Mouse (Mus musculus): ENCODE results near the gene Etv2. TPM values are rescaled to one million over a fixed set of nuclear protein-coding genes. Genes with fewer than 3 reads are reported as not detected.

Etv2 gene
- not detected in 2 replicates for polyA plus RNA-seq (2015; fragmentation: Nextera tagmentation; extraction: Ambion mirVana)

DNA sequence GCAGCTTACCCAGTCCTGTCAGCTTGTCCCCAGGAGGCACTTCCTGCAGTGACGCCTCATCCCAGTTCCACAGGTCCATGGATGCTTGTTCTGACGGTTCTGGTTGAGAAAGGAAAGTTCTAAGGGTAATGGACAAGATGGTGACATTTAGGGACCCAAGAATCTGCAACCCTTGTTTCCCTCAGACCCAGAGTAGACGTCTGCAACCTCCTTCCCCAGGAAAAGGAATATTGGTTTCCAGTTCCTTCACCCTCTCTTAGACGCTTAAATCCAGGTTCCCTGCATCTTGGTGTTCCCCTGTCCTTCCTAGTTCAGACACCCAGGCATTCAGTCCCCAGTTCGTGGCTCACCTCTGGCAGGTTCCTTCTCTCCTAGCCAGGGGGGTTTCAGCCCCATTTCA is at the start of gene Etv2:
Etv2 (minus strand) TSS at position 101 of the 400 bp plus-strand sequence.
- Histone ChIP-seq H3K36me3 (ENCODE audit: control insufficient read depth, insufficient read depth) (no peaks in the 10 kb centered on the region), H3K4me3 (ENCODE audit: low read depth, low read length) (no peak within 1 kb of the TSS), H3K27me3 (ENCODE audit: control insufficient read depth, insufficient read depth, low read depth, low read length) (peaks cover 49% of the 10 kb centered on the region), H3K27ac (ENCODE audit: low read length) (no peak within 1 kb of the TSS), H3K4me2 (ENCODE audit: low read depth, low read length) (peak within 1 kb of the TSS; percentile 17; the same call in 1 of the 2 replicates), H3K9me3 (replicated peaks; ENCODE audit: control insufficient read depth, low read length) (no peaks in the 10 kb centered on the region), H3K9ac (ENCODE audit: low read depth, low read length) (no peak within 1 kb of the TSS), H3K4me1 (ENCODE audit: control insufficient read depth, low read depth, low read length) (no peaks in the 10 kb centered on the region; the same call in 1 of the 2 replicates)
- no peak for ATAC-seq (ENCODE audit: low read depth)
- WGBS (ENCODE audit: insufficient replicate concordance), result 8% methylated on average over 5 of the region's 5 CpGs

DNA sequence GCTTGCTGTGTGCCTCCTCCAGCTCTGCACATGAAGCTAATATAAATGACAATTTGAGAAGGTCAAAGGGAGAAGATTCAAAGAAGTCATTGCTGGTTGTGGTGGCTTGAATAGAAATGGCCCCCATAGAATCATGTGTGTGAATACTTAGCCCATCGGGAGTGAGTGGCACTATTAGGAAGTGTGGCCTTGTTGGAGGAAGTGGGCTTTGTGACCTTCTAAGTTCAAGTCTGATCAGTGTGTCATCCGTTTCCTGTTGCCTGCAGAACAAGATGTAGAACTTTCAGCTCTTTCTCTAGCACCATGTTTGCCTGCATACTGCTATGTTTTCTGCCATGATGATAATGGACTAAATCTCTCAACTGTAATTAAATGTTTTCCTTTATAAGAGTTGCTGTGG is 47.8 kb upstream of the Etv2 start:
- H3K4me3 ChIP-seq (ENCODE audit: low read depth, low read length), result no peak overlapping the region
- ATAC-seq (ENCODE audit: low read depth), result no peak
- H3K36me3 ChIP-seq (ENCODE audit: control insufficient read depth, insufficient read depth), result no peaks in the 10 kb centered on the region
- H3K27me3 ChIP-seq (ENCODE audit: control insufficient read depth, insufficient read depth, low read depth, low read length), result no peaks in the 10 kb centered on the region
- no peak overlapping the region for H3K4me2 ChIP-seq (ENCODE audit: low read depth, low read length)
- no peak overlapping the region for H3K9ac ChIP-seq (ENCODE audit: low read depth, low read length)
- no peaks in the 10 kb centered on the region for H3K4me1 ChIP-seq (ENCODE audit: control insufficient read depth, low read depth, low read length)
- no peaks in the 10 kb centered on the region for H3K9me3 ChIP-seq (replicated peaks; ENCODE audit: control insufficient read depth, low read length)
- no peak overlapping the region for H3K27ac ChIP-seq (ENCODE audit: low read length)
- WGBS (ENCODE audit: insufficient replicate concordance), result 16% methylated on average over 2 of the region's 2 CpGs

DNA sequence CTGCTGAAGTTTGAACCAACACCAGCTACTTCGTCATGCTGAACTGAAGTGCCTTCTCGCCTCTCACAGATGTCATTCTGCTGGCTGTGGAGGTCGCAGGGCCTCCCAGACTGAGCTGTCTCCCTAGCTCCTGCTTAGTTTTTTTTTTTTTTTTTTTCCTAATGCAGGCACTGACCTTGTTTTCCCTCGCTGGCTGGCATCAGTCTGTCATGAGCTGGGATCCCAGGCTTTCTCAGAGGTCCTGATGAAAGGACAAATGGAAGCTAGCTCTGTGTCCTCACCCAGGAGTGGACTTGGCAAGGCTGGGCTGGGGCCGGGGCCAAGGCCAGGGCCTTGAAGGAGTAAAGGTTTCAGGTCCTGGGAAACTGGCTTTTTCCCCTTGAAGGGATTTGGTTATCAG is 46.2 kb upstream of the Etv2 start:
- ATAC-seq (ENCODE audit: low read depth), result no peak
- H3K27ac ChIP-seq (ENCODE audit: low read length), result no peak overlapping the region
- no peaks in the 10 kb centered on the region for H3K4me1 ChIP-seq (ENCODE audit: control insufficient read depth, low read depth, low read length)
- H3K9ac ChIP-seq (ENCODE audit: low read depth, low read length), result no peak overlapping the region
- H3K36me3 ChIP-seq (ENCODE audit: control insufficient read depth, insufficient read depth), result no peaks in the 10 kb centered on the region
- H3K9me3 ChIP-seq (replicated peaks; ENCODE audit: control insufficient read depth, low read length), result no peaks in the 10 kb centered on the region
- no peak overlapping the region for H3K4me2 ChIP-seq (ENCODE audit: low read depth, low read length)
- no peak overlapping the region for H3K4me3 ChIP-seq (ENCODE audit: low read depth, low read length)
- H3K27me3 ChIP-seq (ENCODE audit: control insufficient read depth, insufficient read depth, low read depth, low read length), result no peaks in the 10 kb centered on the region
- 68% methylated on average over 5 of the region's 5 CpGs for WGBS (ENCODE audit: insufficient replicate concordance)

DNA sequence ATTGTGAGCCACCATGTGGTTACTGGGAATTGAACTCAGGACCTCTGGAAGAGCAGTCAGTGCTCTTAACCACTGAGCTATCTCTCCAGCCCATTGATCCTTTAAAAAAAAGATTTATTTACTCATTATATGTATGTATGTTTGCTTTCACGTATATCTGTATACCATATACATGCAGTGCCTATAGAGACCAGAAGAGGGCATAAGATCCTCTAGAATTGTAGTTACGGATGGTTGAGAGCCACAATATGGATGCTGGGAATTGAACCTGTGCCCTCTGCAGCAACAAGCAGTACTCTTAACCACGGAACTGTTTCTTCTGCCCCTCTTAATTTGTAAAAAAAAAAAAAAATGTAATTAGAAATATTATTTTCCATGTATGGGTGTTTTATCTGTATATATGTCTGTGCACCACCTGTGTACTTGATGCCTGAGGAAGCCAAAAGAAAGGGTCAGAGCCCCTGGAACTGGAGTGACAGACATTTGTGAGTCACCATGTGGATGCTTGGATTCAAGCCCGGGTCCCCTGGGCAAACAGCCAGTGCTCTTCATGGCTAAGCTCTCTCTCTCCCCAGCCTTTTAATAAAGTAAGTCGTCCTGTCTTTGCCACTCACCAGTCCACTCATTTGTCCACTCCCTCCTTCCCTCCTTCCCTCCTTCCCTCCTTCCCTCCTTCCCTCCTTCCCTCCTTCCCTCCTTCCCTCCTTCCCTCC is 42.8 kb upstream of the Etv2 start:
- Histone ChIP-seq H3K4me2 (ENCODE audit: low read depth, low read length) (no peak overlapping the region), H3K9me3 (replicated peaks; ENCODE audit: control insufficient read depth, low read length) (no peaks in the 10 kb centered on the region), H3K4me1 (ENCODE audit: control insufficient read depth, low read depth, low read length) (no peaks in the 10 kb centered on the region), H3K36me3 (ENCODE audit: control insufficient read depth, insufficient read depth) (no peaks in the 10 kb centered on the region), H3K4me3 (ENCODE audit: low read depth, low read length) (no peak overlapping the region), H3K9ac (ENCODE audit: low read depth, low read length) (no peak overlapping the region), H3K27ac (ENCODE audit: low read length) (no peak overlapping the region), H3K27me3 (ENCODE audit: control insufficient read depth, insufficient read depth, low read depth, low read length) (no peaks in the 10 kb centered on the region)
- no peak for ATAC-seq (ENCODE audit: low read depth)
- WGBS (ENCODE audit: insufficient replicate concordance), result 54% methylated on average over 5 of the region's 5 CpGs

DNA sequence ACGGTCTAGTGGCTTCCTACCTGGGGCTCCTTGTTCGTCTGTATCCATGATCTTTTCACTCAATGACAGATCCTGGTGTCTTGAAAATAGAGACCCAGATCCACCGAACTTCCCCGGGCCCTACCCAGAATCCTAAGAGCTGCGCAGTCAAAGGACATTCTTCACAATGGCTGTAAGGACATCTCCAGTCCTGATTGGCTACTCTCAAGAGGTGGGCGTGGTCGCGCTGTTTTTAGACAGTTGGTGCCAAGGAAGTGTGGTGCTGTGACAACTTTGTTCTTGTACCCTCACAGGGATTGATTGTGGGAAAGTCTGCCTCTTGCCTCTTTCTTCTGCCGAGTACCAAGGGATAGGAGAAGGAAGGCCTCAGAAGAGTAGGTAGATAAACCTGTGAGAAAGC is 35.8 kb upstream of the Etv2 start, which contains the start of gene Pmis2:
Pmis2 (minus strand) TSS at position 126 of the 400 bp plus-strand sequence.
- WGBS (ENCODE audit: insufficient replicate concordance), result 60% methylated on average over 9 of the region's 9 CpGs
- no peak within 1 kb of the TSS for H3K27ac ChIP-seq (ENCODE audit: low read length)
- no peaks in the 10 kb centered on the region for H3K27me3 ChIP-seq (ENCODE audit: control insufficient read depth, insufficient read depth, low read depth, low read length)
- no peak within 1 kb of the TSS for H3K4me3 ChIP-seq (ENCODE audit: low read depth, low read length)
- H3K9ac ChIP-seq (ENCODE audit: low read depth, low read length), result no peak within 1 kb of the TSS
- H3K4me2 ChIP-seq (ENCODE audit: low read depth, low read length), result no peak within 1 kb of the TSS
- no peaks in the 10 kb centered on the region for H3K4me1 ChIP-seq (ENCODE audit: control insufficient read depth, low read depth, low read length)
- no peaks in the 10 kb centered on the region for H3K9me3 ChIP-seq (replicated peaks; ENCODE audit: control insufficient read depth, low read length)
- no peak for ATAC-seq (ENCODE audit: low read depth)
- no peaks in the 10 kb centered on the region for H3K36me3 ChIP-seq (ENCODE audit: control insufficient read depth, insufficient read depth)

DNA sequence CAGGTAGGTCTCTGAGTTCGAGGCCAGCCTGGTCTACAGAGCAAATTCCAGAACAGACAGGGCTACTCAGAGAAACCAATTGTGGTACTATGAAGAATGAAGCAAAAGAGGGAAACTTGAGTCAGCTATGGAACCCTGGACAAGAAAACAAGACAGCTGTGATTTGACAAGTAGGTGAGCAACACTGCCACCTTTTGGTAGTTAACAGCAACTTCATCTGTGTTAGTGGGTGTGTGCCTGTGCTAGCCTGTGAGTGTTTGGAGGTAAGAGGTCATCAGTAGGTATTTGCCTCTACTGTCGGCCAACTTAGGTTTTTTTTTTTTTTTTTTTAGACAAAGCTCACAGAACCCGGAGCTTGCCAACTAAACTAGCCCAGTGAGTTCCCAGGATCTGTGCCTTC is 33.6 kb upstream of the Etv2 start:
- Histone ChIP-seq H3K4me1 (ENCODE audit: control insufficient read depth, low read depth, low read length) (peaks cover 7% of the 10 kb centered on the region), H3K27ac (ENCODE audit: low read length) (no peak overlapping the region), H3K4me2 (ENCODE audit: low read depth, low read length) (no peak overlapping the region), H3K9me3 (replicated peaks; ENCODE audit: control insufficient read depth, low read length) (no peaks in the 10 kb centered on the region), H3K36me3 (ENCODE audit: control insufficient read depth, insufficient read depth) (no peaks in the 10 kb centered on the region), H3K9ac (ENCODE audit: low read depth, low read length) (no peak overlapping the region), H3K27me3 (ENCODE audit: control insufficient read depth, insufficient read depth, low read depth, low read length) (no peaks in the 10 kb centered on the region), H3K4me3 (ENCODE audit: low read depth, low read length) (no peak overlapping the region)
- ATAC-seq (ENCODE audit: low read depth), result no peak
- WGBS (ENCODE audit: insufficient replicate concordance), result 25% methylated on average over 3 of the region's 3 CpGs

DNA sequence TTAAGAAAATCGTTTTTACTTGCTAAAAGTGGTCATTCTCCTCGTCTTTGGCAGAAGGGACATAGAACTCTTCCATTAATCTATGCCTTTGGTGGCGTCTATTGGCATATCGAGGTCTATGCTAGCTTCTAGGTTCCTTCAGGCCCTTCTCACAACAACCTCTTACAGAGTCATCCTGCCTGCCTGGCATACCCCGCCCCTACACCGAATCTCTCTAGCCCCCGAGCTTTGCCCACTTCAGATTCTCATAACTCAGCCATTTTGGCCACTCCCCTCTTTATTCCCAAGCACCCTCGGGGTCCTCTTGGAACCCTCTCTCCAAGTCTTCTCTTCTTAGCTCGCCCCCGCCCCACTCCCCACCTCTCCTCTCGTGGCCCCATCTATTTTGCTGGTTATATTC is 29.7 kb upstream of the Etv2 start:
- Histone ChIP-seq H3K27me3 (ENCODE audit: control insufficient read depth, insufficient read depth, low read depth, low read length) (no peaks in the 10 kb centered on the region), H3K9me3 (replicated peaks; ENCODE audit: control insufficient read depth, low read length) (no peaks in the 10 kb centered on the region), H3K4me3 (ENCODE audit: low read depth, low read length) (peak overlapping the region; percentile 87), H3K27ac (ENCODE audit: low read length) (no peak overlapping the region), H3K4me1 (ENCODE audit: control insufficient read depth, low read depth, low read length) (peaks cover 12% of the 10 kb centered on the region), H3K9ac (ENCODE audit: low read depth, low read length) (peak overlapping the region; percentile 89), H3K36me3 (ENCODE audit: control insufficient read depth, insufficient read depth) (peaks cover 14% of the 10 kb centered on the region), H3K4me2 (ENCODE audit: low read depth, low read length) (peak overlapping the region; percentile 95)
- WGBS (ENCODE audit: insufficient replicate concordance), result 5% methylated on average over 11 of the region's 11 CpGs
- 0 out of 2 replicates have a peak, but pooled peaks have one; percentile 14 for ATAC-seq (ENCODE audit: low read depth)

DNA sequence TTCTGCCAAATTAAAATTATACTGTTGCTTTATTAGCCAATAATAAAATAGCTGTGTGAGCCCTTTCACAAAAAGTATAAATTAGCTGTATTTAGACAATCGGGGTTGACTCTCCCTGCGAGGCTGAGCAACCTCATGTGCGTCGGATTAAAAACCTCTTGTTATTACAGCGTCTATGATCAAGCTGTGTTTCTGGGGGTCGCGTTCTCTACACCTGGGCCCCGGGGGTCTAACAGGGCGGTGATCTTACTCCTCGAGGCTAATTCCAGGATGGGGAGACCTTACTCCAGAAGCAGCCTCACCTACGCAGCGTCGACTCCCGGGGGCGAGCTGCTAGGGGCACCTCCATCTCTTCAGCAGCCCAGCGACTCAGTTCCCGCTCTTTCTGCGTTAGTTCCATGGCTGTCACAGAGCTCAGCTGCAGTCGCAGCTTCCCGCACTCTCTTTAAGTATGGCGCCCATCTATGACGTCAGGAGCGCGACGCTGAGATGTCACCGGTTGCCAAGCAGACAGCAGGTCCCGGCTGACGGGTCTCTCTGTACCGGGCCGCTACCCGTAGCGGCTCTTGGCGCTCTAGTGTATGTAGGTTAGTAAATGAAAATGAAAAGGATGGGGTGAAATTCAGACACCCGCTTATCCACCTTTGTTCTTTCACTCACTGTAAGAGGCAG is 29.0 kb upstream of the Etv2 start, which contains the start of gene Haus5:
Haus5 (minus strand) TSS at position 466 of the 672 bp plus-strand sequence.
- Histone ChIP-seq H3K27me3 (ENCODE audit: control insufficient read depth, insufficient read depth, low read depth, low read length) (no peaks in the 10 kb centered on the region), H3K4me1 (ENCODE audit: control insufficient read depth, low read depth, low read length) (peaks cover 12% of the 10 kb centered on the region), H3K4me3 (ENCODE audit: low read depth, low read length) (peak within 1 kb of the TSS; percentile 87), H3K4me2 (ENCODE audit: low read depth, low read length) (peak within 1 kb of the TSS; percentile 95), H3K9me3 (replicated peaks; ENCODE audit: control insufficient read depth, low read length) (no peaks in the 10 kb centered on the region), H3K9ac (ENCODE audit: low read depth, low read length) (peak within 1 kb of the TSS; percentile 89), H3K27ac (ENCODE audit: low read length) (peak within 1 kb of the TSS; percentile 73), H3K36me3 (ENCODE audit: control insufficient read depth, insufficient read depth) (peaks cover 16% of the 10 kb centered on the region)
- under 1% methylated on average over 34 of the region's 34 CpGs for WGBS (ENCODE audit: insufficient replicate concordance)
- peak; percentile 96 for ATAC-seq (ENCODE audit: low read depth)

Measured in liver, embryonic 16.5 days (tissue).